Mouse (Mus musculus) hindbrain, embryonic 16.5 days (tissue): ENCODE measurements around the gene Nup214. TPM values are rescaled to one million over a fixed set of nuclear protein-coding genes. Genes with fewer than 3 reads are reported as not detected.

Experiments used
- ATAC-seq: fragments of 200-750 bp; cut with Nextera tagmentation; 2 replicates; pipeline ENCODE4 v1.8.0; 2017; ENCODE audit warnings: moderate TSS enrichment, moderate library complexity
- H3K27ac ChIP-seq: fragments of 300-500 bp; sonication (generic); 2 replicates; pipeline ENCODE4 v1.5.1; 2014; ENCODE audit warnings: low read depth, mild to moderate bottlenecking, control low read depth, low read length, moderate library complexity
- H3K27me3 ChIP-seq: fragments of 300-500 bp; sonication (generic); replicated peaks from 2 replicates; pipeline ENCODE4 v1.6.1; 2014; ENCODE audit warnings: low read length; ENCODE audit not compliant: control insufficient read depth, insufficient read depth
- H3K36me3 ChIP-seq: fragments of 300-500 bp; sonication (generic); 2 replicates; pipeline ENCODE4 v1.6.1; 2014; ENCODE audit warnings: mild to moderate bottlenecking, low read length, moderate library complexity, mixed read lengths; ENCODE audit not compliant: control insufficient read depth, insufficient read depth
- H3K4me1 ChIP-seq: fragments of 300-500 bp; sonication (generic); 2 replicates; pipeline ENCODE4 v1.6.1; 2014; ENCODE audit warnings: low read depth, low read length; ENCODE audit not compliant: control insufficient read depth, insufficient read depth
- H3K4me2 ChIP-seq: fragments of 300-500 bp; sonication (generic); 2 replicates; pipeline ENCODE4 v1.6.1; 2014; ENCODE audit warnings: mild to moderate bottlenecking, low read length, control low read depth, moderate library complexity
- H3K4me3 ChIP-seq: fragments of 300-500 bp; sonication (generic); 2 replicates; pipeline ENCODE4 v1.5.1; 2014; ENCODE audit warnings: mild to moderate bottlenecking, low read length, control low read depth, moderate library complexity
- H3K9ac ChIP-seq: fragments of 300-500 bp; sonication (generic); 2 replicates; pipeline ENCODE4 v1.6.1; 2014; ENCODE audit warnings: low read depth, mild to moderate bottlenecking, control low read depth, low read length, moderate library complexity
- H3K9me3 ChIP-seq: fragments of 300-500 bp; sonication (generic); 2 replicates; pipeline ENCODE4 v1.6.1; 2014; ENCODE audit warnings: mild to moderate bottlenecking, low read length, moderate library complexity; ENCODE audit not compliant: control insufficient read depth
- WGBS: fragments of 180-500 bp; shearing (Covaris S2); extraction: QIAGEN DNeasy Blood & Tissue Kit; methylation state at CpG from one replicate; pipeline ENCODE4 v1.1.7; 2014; 5-methylcytosine and 5-hydroxymethylcytosine counted together
- polyA plus RNA-seq: library from polyadenylated mRNA; unstranded; fragments of >200 nt; fragmentation: Nextera tagmentation; extraction: Ambion mirVana; gene quantifications from 2 replicates; pipeline ENCODE4 v1.2.1, GENCODE M21; 2015

The Nup214 gene
- polyA plus RNA-seq, 1 experiment from 2014 or later = 54.7 TPM

DNA sequence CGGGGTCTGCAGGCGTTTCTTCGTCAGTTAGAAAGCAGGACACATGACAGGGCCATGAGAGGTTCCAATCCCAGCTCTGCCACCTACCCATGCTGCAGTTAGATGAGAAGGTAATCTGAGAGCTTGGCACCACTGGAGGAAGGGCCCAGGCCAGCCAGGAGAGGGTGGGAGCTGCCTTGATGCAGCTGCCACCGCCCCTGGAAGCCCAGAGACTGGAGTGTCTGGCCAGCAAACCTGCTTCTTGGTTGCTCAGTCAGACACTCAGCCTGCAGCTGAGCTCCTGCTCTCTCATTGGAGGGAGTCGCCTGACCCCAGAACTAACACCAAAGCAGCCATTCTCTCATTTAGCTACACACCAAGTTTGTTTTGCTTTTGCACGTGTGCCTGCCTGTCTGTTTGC, 71.1 kb downstream of the Nup214 start:
- no peak overlapping the region for H3K9ac ChIP-seq
- H3K27ac ChIP-seq = no peak overlapping the region
- no peak overlapping the region for H3K4me3 ChIP-seq
- peaks cover 17% of the 10 kb centered on the region; the same call in 1 of the 2 replicates for H3K36me3 ChIP-seq
- no peaks in the 10 kb centered on the region for H3K9me3 ChIP-seq
- no peaks in the 10 kb centered on the region for H3K4me1 ChIP-seq
- H3K4me2 ChIP-seq = no peak overlapping the region
- H3K27me3 ChIP-seq = no peaks in the 10 kb centered on the region
- WGBS = 88% methylated on average over 6 of the region's 6 CpGs
- no peak for ATAC-seq

DNA sequence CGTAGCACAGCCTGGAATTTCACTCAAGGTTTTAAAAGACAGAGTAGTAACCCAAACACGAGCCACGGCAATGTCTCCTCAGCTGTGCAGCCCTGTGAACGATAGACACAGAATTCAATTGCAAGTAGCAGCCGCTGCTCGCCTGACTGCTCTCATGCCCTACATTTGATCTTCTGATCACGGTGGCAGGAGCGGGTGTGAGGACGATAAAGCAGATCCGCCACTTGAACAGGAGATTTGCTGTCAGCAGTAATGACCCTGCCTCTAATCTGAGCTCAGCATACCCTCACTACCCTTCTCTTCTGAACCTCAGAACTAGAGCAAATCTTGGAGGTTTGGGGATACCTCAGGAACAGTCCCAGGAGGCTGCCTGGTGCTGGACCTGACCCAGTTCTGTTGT, 71.8 kb downstream of the Nup214 start:
- H3K4me3 ChIP-seq = no peak overlapping the region
- no peak overlapping the region for H3K4me2 ChIP-seq
- H3K4me1 ChIP-seq = no peaks in the 10 kb centered on the region
- H3K36me3 ChIP-seq = peaks cover 17% of the 10 kb centered on the region; the same call in 1 of the 2 replicates
- no peak overlapping the region for H3K9ac ChIP-seq
- no peak overlapping the region for H3K27ac ChIP-seq
- no peaks in the 10 kb centered on the region for H3K9me3 ChIP-seq
- no peaks in the 10 kb centered on the region for H3K27me3 ChIP-seq
- no peak for ATAC-seq
- WGBS = 88% methylated on average over 10 of the region's 10 CpGs

DNA sequence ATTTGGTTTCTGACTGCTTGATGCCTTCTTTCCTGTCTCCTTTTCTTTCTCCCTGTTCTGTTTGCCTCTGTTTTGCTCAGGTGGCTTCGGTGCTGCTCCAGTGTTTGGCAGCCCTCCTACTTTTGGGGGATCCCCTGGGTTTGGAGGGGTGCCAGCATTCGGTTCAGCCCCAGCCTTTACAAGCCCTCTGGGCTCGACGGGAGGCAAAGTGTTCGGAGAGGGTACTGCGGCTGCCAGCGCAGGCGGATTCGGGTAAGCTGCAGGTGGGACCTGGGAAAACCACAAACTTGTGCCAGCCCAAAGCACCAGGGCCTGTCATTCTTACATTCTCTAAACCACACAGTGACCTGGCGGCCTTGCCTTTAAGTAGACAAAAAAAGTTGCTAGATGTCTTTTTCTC, 73.1 kb downstream of the Nup214 start:
- Histone ChIP-seq H3K36me3 (peaks cover 17% of the 10 kb centered on the region; the same call in 1 of the 2 replicates), H3K4me1 (no peaks in the 10 kb centered on the region), H3K27me3 (no peaks in the 10 kb centered on the region), H3K27ac (no peak overlapping the region), H3K4me2 (no peak overlapping the region), H3K4me3 (no peak overlapping the region), H3K9me3 (no peaks in the 10 kb centered on the region), H3K9ac (no peak overlapping the region)
- 75% methylated on average over 10 of the region's 10 CpGs for WGBS
- ATAC-seq = no peak

DNA sequence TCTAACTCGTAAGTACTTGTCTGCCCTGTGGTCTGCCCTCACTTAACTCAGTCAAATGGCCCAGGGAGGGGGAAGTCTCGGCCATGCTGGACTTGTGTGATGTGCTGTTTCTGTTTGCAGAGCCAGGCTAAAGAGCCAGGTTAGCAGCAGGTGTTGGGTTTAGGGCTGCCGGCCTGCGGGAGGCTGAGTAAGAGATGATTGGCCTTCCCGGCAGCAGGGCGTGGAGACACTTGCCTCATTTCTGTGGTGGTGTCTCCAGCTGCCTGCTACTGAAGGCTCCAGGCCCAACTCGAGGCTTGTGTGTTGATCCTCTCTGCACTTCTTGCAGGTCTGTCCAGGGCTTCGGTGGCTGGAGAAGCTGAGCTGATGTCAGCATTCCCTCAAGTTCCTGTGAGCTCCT, 77.6 kb downstream of the Nup214 start:
- no peak overlapping the region for H3K27ac ChIP-seq
- no peak for ATAC-seq
- no peaks in the 10 kb centered on the region for H3K27me3 ChIP-seq
- peaks cover 11% of the 10 kb centered on the region; the same call in 1 of the 2 replicates for H3K36me3 ChIP-seq
- H3K9ac ChIP-seq = no peak overlapping the region
- H3K4me3 ChIP-seq = no peak overlapping the region
- H3K4me1 ChIP-seq = no peaks in the 10 kb centered on the region; the same call in 1 of the 2 replicates
- no peak overlapping the region for H3K4me2 ChIP-seq
- WGBS = 87% methylated on average over 8 of the region's 8 CpGs
- H3K9me3 ChIP-seq = no peaks in the 10 kb centered on the region

DNA sequence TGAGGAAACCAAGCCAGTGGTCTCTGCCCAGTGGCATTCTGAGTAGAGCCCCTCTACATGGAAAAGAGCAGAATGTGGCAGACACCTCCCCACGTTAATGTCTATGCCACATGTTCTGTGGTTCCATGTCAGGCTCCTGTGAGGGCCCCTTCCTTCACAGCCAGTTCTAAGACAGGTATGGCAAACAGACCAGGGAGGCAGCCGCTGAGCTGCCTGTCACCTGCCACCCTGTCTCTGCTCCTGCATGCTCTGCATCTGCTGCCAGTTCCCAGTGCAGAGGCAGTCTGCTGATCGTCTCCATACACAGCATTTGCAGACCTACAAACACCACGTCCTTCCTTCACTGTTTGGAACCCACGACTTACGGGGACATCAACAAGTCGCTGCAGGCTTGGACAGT, 78.2 kb downstream of the Nup214 start:
- no peak overlapping the region for H3K9ac ChIP-seq
- H3K9me3 ChIP-seq = no peaks in the 10 kb centered on the region
- no peaks in the 10 kb centered on the region for H3K27me3 ChIP-seq
- ATAC-seq = no peak
- no peaks in the 10 kb centered on the region; the same call in 1 of the 2 replicates for H3K4me1 ChIP-seq
- no peak overlapping the region for H3K4me3 ChIP-seq
- no peak overlapping the region for H3K4me2 ChIP-seq
- WGBS = 88% methylated on average over 7 of the region's 7 CpGs
- H3K27ac ChIP-seq = no peak overlapping the region
- peaks cover 11% of the 10 kb centered on the region; the same call in 1 of the 2 replicates for H3K36me3 ChIP-seq

DNA sequence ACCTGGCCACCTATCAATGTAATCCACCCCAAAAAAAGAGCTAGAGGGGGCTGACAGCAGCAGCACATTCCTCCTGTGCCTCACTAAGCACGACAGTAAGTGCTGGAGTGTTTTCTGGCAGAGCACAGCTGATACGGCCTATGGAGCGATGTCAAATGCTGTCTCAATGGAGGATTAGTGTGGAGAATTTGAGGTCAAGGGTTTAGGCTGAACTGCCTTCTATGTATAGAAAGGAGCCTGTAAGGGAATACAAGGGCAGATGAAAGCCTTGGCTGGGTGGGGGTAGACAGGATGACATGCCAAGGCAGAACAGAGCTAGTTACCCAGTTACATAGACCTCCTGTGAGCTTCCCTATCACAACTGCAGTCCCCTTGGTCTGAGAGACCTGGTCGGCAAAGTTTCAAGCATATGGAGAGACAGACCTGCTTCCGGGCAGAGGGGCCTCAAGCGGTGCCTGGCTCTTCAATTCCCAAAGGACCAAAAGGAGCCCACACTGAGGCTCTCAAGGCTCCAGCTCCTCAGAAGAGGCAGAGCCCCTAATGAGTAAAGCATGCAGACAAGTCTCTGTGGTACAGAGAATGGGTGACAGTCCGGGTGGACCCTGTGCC, 81.2 kb downstream of the Nup214 start:
- Histone ChIP-seq H3K4me3 (no peak overlapping the region), H3K9me3 (no peaks in the 10 kb centered on the region), H3K27ac (no peak overlapping the region), H3K4me2 (no peak overlapping the region), H3K4me1 (no peaks in the 10 kb centered on the region; the same call in 1 of the 2 replicates), H3K36me3 (peaks cover 2% of the 10 kb centered on the region; the same call in 1 of the 2 replicates), H3K27me3 (no peaks in the 10 kb centered on the region), H3K9ac (no peak overlapping the region)
- ATAC-seq = no peak
- 40% methylated on average over 7 of the region's 7 CpGs for WGBS

DNA sequence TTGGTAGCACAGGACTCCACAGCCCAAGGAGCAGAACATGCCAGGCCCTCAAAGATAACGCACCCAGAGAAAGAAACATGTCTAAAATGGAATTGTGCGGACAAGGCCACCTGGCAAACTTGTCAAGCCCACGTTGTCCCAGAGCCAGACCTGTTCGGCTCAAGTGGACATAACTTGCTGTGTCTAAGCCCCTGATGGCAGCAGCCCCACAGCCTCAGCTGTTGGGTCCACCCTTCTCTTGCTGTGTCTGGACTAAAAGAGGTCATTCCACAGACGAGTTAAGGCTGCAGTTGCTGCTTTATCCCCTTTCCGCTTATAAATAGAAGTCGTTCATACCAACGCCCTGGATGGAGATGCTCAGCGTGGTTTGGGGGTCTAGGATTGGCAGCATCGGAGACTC, 82.3 kb downstream of the Nup214 start:
- 81% methylated on average over 10 of the region's 10 CpGs for WGBS

DNA sequence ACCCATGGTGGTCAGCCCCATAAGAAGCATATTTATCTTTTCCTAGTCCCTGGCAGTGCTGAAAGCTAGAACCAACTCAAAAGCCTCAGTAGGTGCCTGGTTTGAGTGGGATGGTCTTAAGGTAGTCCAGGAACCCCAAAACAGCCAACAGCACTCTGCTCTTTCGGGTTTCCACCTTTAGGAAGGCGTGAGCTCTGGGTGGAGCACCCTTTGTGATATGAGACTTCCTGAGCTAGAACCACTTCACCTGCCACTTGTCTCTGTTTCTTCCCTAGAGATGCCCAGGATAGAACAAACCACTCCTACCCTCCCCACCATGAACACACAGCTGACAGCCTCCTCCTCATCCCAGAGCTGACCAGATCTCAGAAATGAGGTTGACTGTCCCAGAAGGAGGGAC, 83.1 kb downstream of the Nup214 start:
- Histone ChIP-seq H3K27me3 (no peaks in the 10 kb centered on the region), H3K27ac (no peak overlapping the region), H3K9me3 (no peaks in the 10 kb centered on the region), H3K4me1 (no peaks in the 10 kb centered on the region; the same call in 1 of the 2 replicates), H3K4me2 (no peak overlapping the region), H3K36me3 (peaks cover 2% of the 10 kb centered on the region; the same call in 1 of the 2 replicates), H3K4me3 (no peak overlapping the region), H3K9ac (no peak overlapping the region)
- no peak for ATAC-seq
- 72% methylated on average over 2 of the region's 2 CpGs for WGBS

More for the DNA sequence above, 82.3 kb downstream of the Nup214 start:
- peaks cover 2% of the 10 kb centered on the region; the same call in 1 of the 2 replicates for H3K36me3 ChIP-seq
- H3K9ac ChIP-seq = no peak overlapping the region
- ATAC-seq = no peak
- no peak overlapping the region for H3K4me2 ChIP-seq
- H3K4me3 ChIP-seq = no peak overlapping the region
- H3K4me1 ChIP-seq = no peaks in the 10 kb centered on the region; the same call in 1 of the 2 replicates
- no peaks in the 10 kb centered on the region for H3K27me3 ChIP-seq
- no peaks in the 10 kb centered on the region for H3K9me3 ChIP-seq
- no peak overlapping the region for H3K27ac ChIP-seq

DNA sequence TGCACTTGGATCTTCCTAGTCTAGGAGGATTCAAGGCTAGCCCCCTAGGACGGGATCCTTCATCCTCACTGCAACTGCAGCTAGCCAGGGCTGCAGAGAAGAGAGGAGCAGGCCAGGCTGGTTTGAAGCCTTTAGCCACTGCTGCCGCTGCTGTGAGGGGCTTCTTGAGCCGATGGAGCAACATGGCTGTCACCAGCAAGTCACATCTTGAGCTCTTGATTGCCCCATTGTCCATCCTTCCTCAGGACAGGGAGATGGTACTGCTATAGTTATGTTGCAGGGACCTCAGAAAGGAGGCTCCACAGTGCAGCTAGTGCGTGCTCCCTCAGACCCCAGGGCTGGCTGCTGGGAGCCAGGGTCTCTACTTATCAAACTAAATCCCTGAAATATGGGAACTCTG, 83.6 kb downstream of the Nup214 start:
- Histone ChIP-seq H3K36me3 (no peaks in the 10 kb centered on the region), H3K9ac (no peak overlapping the region), H3K4me2 (no peak overlapping the region), H3K4me1 (no peaks in the 10 kb centered on the region; the same call in 1 of the 2 replicates), H3K4me3 (no peak overlapping the region), H3K27me3 (no peaks in the 10 kb centered on the region), H3K27ac (no peak overlapping the region), H3K9me3 (no peaks in the 10 kb centered on the region)
- no peak for ATAC-seq
- 88% methylated on average over 4 of the region's 4 CpGs for WGBS
